Mouse (Mus musculus): ENCODE data around the gene Iqsec1. TPM values are rescaled to one million over a fixed set of nuclear protein-coding genes. Genes with fewer than 3 reads are reported as not detected.

Iqsec1 gene
- total RNA-seq, 2 experiments from 2014 or later: 90.0 to 95.0 TPM

GRCm38 (mm10) chr6:90892401-90892800, 96.1 kb downstream of the Iqsec1 start:
- no peak for DNase-seq (ENCODE audit: low spot score in 2 of 2)

- DNase-seq (ENCODE audit: low spot score in 2 of 2): no peak
Measured at GRCm38 (mm10) chr6:90889356-90890285, 98.9 kb downstream of the Iqsec1 start.

GRCm38 (mm10) chr6:90887024-90887775, 101.3 kb downstream of the Iqsec1 start:
- no peak for DNase-seq (ENCODE audit: low spot score in 2 of 2)

- no peak for DNase-seq (ENCODE audit: low spot score in 2 of 2)
Measured at GRCm38 (mm10) chr6:90885626-90886025, 102.9 kb downstream of the Iqsec1 start.

GRCm38 (mm10) chr6:90884631-90885030, 103.9 kb downstream of the Iqsec1 start:
- DNase-seq (ENCODE audit: low spot score in 2 of 2): no peak

GRCm38 (mm10) chr6:90880975-90881374, 107.5 kb downstream of the Iqsec1 start:
- DNase-seq (ENCODE audit: low spot score in 2 of 2): no peak

- no peak for DNase-seq (ENCODE audit: low spot score in 2 of 2)
Measured at GRCm38 (mm10) chr6:90880404-90880803, 108.1 kb downstream of the Iqsec1 start.

GRCm38 (mm10) chr6:90871581-90871980, 116.9 kb downstream of the Iqsec1 start:
- no peak for DNase-seq (ENCODE audit: low spot score in 2 of 2)

- DNase-seq (ENCODE audit: low spot score in 2 of 2): no peak
Measured at GRCm38 (mm10) chr6:90868033-90868432, 120.5 kb downstream of the Iqsec1 start.

- no peak for DNase-seq (ENCODE audit: low spot score in 2 of 2)
Measured at GRCm38 (mm10) chr6:90861370-90861769, 127.1 kb downstream of the Iqsec1 start.

GRCm38 (mm10) chr6:90857844-90858243, 130.6 kb downstream of the Iqsec1 start:
- no peak for DNase-seq (ENCODE audit: low spot score in 2 of 2)

GRCm38 (mm10) chr6:90852360-90852759, 136.1 kb downstream of the Iqsec1 start:
- DNase-seq (ENCODE audit: low spot score in 2 of 2): no peak

- DNase-seq (ENCODE audit: low spot score in 2 of 2): no peak
Measured at GRCm38 (mm10) chr6:90848068-90848467, 140.4 kb downstream of the Iqsec1 start.

GRCm38 (mm10) chr6:90847523-90847922, 141.0 kb downstream of the Iqsec1 start:
- no peak for DNase-seq (ENCODE audit: low spot score in 2 of 2)

GRCm38 (mm10) chr6:90839972-90840371, 148.5 kb downstream of the Iqsec1 start:
- DNase-seq (ENCODE audit: low spot score in 2 of 2): no peak

GRCm38 (mm10) chr6:90836749-90837148, 151.7 kb downstream of the Iqsec1 start:
- no peak for DNase-seq (ENCODE audit: low spot score in 2 of 2)

- no peak for DNase-seq (ENCODE audit: low spot score in 2 of 2)
Measured at GRCm38 (mm10) chr6:90829536-90829935, 158.9 kb downstream of the Iqsec1 start.

- DNase-seq (ENCODE audit: low spot score in 2 of 2): no peak
Measured at GRCm38 (mm10) chr6:90825063-90825462, 163.4 kb downstream of the Iqsec1 start.

GRCm38 (mm10) chr6:90823322-90823721, 165.2 kb downstream of the Iqsec1 start:
- DNase-seq (ENCODE audit: low spot score in 2 of 2): no peak

GRCm38 (mm10) chr6:90821916-90822602, 166.4 kb downstream of the Iqsec1 start:
- no peak for DNase-seq (ENCODE audit: low spot score in 2 of 2)

- DNase-seq (ENCODE audit: low spot score in 2 of 2): no peak
Measured at GRCm38 (mm10) chr6:90819880-90820279, 168.6 kb downstream of the Iqsec1 start.
